Mouse (Mus musculus): ENCODE results near the gene Rreb1. TPM values are rescaled to one million over a fixed set of nuclear protein-coding genes. Genes with fewer than 3 reads are reported as not detected.

Gene Rreb1
- polyA plus RNA-seq, 1 experiment from 2014 or later, result 6.1 TPM

GRCm38 (mm10) chr13:37858508-37858907 is 80.3 kb downstream of the Rreb1 start:
- H3K36me3 ChIP-seq (replicated peaks; ENCODE audit: control insufficient read depth, insufficient read depth, low read depth, low read length), result no peaks in the 10 kb centered on the region
- peak overlapping the region; percentile 98 for H3K4me2 ChIP-seq (ENCODE audit: low read depth, low read length)
- H3K27ac ChIP-seq (replicated peaks; ENCODE audit: low read depth, low read length), result no peak overlapping the region
- H3K9me3 ChIP-seq (replicated peaks; ENCODE audit: control insufficient read depth, low read length), result no peaks in the 10 kb centered on the region
- H3K9ac ChIP-seq (replicated peaks; ENCODE audit: low read length), result peak overlapping the region; percentile 59
- H3K4me1 ChIP-seq (ENCODE audit: control insufficient read depth, insufficient read depth, low read length), result peaks cover 3% of the 10 kb centered on the region
- DNase-seq (ENCODE audit: low spot score) (no peak), ATAC-seq (replicated peaks; ENCODE audit: insufficient number of reproducible peaks, low FRiP score, low TSS enrichment, low read depth) (no peak)
- WGBS, result 25% methylated on average over 9 of the region's 9 CpGs
- no peaks in the 10 kb centered on the region for H3K27me3 ChIP-seq (ENCODE audit: control insufficient read depth, insufficient read depth, low read length)
- no peak overlapping the region; the same call in 1 of the 2 replicates for H3K4me3 ChIP-seq (ENCODE audit: low read depth, low read length)

GRCm38 (mm10) chr13:37859782-37860181 is 81.6 kb downstream of the Rreb1 start:
- H3K27me3 ChIP-seq (ENCODE audit: control insufficient read depth, insufficient read depth, low read length), result no peaks in the 10 kb centered on the region
- ATAC-seq (replicated peaks; ENCODE audit: insufficient number of reproducible peaks, low FRiP score, low TSS enrichment, low read depth) (no peak), DNase-seq (ENCODE audit: low spot score) (no peak)
- no peak overlapping the region for H3K4me3 ChIP-seq (ENCODE audit: low read depth, low read length)
- no peaks in the 10 kb centered on the region; the same call in 1 of the 2 replicates for H3K4me1 ChIP-seq (ENCODE audit: control insufficient read depth, insufficient read depth, low read length)
- H3K36me3 ChIP-seq (replicated peaks; ENCODE audit: control insufficient read depth, insufficient read depth, low read depth, low read length), result no peaks in the 10 kb centered on the region
- WGBS, result 66% methylated on average over 8 of the region's 8 CpGs
- H3K27ac ChIP-seq (replicated peaks; ENCODE audit: low read depth, low read length), result no peak overlapping the region
- no peaks in the 10 kb centered on the region for H3K9me3 ChIP-seq (replicated peaks; ENCODE audit: control insufficient read depth, low read length)
- H3K4me2 ChIP-seq (ENCODE audit: low read depth, low read length), result no peak overlapping the region
- H3K9ac ChIP-seq (replicated peaks; ENCODE audit: low read length), result no peak overlapping the region

GRCm38 (mm10) chr13:37860204-37860603 is 82.0 kb downstream of the Rreb1 start:
- H3K4me1 ChIP-seq (ENCODE audit: control insufficient read depth, insufficient read depth, low read length), result no peaks in the 10 kb centered on the region; the same call in 1 of the 2 replicates
- DNase-seq (ENCODE audit: low spot score) (no peak), ATAC-seq (replicated peaks; ENCODE audit: insufficient number of reproducible peaks, low FRiP score, low TSS enrichment, low read depth) (no peak)
- no peak overlapping the region for H3K27ac ChIP-seq (replicated peaks; ENCODE audit: low read depth, low read length)
- no peaks in the 10 kb centered on the region for H3K27me3 ChIP-seq (ENCODE audit: control insufficient read depth, insufficient read depth, low read length)
- no peak overlapping the region for H3K4me2 ChIP-seq (ENCODE audit: low read depth, low read length)
- WGBS, result 84% methylated on average over 3 of the region's 3 CpGs
- H3K4me3 ChIP-seq (ENCODE audit: low read depth, low read length), result no peak overlapping the region
- H3K9me3 ChIP-seq (replicated peaks; ENCODE audit: control insufficient read depth, low read length), result no peaks in the 10 kb centered on the region
- H3K9ac ChIP-seq (replicated peaks; ENCODE audit: low read length), result no peak overlapping the region
- H3K36me3 ChIP-seq (replicated peaks; ENCODE audit: control insufficient read depth, insufficient read depth, low read depth, low read length), result no peaks in the 10 kb centered on the region

GRCm38 (mm10) chr13:37860789-37861188 is 82.6 kb downstream of the Rreb1 start:
- H3K27ac ChIP-seq (replicated peaks; ENCODE audit: low read depth, low read length), result no peak overlapping the region
- no peak for DNase-seq (ENCODE audit: low spot score)
- WGBS, result 79% methylated on average over 3 of the region's 3 CpGs

GRCm38 (mm10) chr13:37862492-37862891 is 84.3 kb downstream of the Rreb1 start:
- Histone ChIP-seq H3K4me1 (ENCODE audit: control insufficient read depth, insufficient read depth, low read length) (no peaks in the 10 kb centered on the region; the same call in 1 of the 2 replicates), H3K4me2 (ENCODE audit: low read depth, low read length) (no peak overlapping the region), H3K9ac (replicated peaks; ENCODE audit: low read length) (no peak overlapping the region), H3K27ac (replicated peaks; ENCODE audit: low read depth, low read length) (peak overlapping the region; percentile 35; the same call in 1 of the 2 replicates), H3K36me3 (replicated peaks; ENCODE audit: control insufficient read depth, insufficient read depth, low read depth, low read length) (no peaks in the 10 kb centered on the region), H3K4me3 (ENCODE audit: low read depth, low read length) (no peak overlapping the region), H3K27me3 (ENCODE audit: control insufficient read depth, insufficient read depth, low read length) (no peaks in the 10 kb centered on the region), H3K9me3 (replicated peaks; ENCODE audit: control insufficient read depth, low read length) (no peaks in the 10 kb centered on the region)
- DNase-seq (ENCODE audit: low spot score), result peak; percentile 43
- 16% methylated on average over 6 of the region's 6 CpGs for WGBS
- peak; percentile 27; the same call in 1 of the 2 replicates for ATAC-seq (replicated peaks; ENCODE audit: insufficient number of reproducible peaks, low FRiP score, low TSS enrichment, low read depth)

More at GRCm38 (mm10) chr13:37860789-37861188, 82.6 kb downstream of the Rreb1 start:
- Histone ChIP-seq H3K4me2 (ENCODE audit: low read depth, low read length) (no peak overlapping the region), H3K4me1 (ENCODE audit: control insufficient read depth, insufficient read depth, low read length) (no peaks in the 10 kb centered on the region; the same call in 1 of the 2 replicates), H3K9ac (replicated peaks; ENCODE audit: low read length) (no peak overlapping the region), H3K27me3 (ENCODE audit: control insufficient read depth, insufficient read depth, low read length) (no peaks in the 10 kb centered on the region), H3K36me3 (replicated peaks; ENCODE audit: control insufficient read depth, insufficient read depth, low read depth, low read length) (no peaks in the 10 kb centered on the region), H3K9me3 (replicated peaks; ENCODE audit: control insufficient read depth, low read length) (no peaks in the 10 kb centered on the region), H3K4me3 (ENCODE audit: low read depth, low read length) (no peak overlapping the region)
- no peak for ATAC-seq (replicated peaks; ENCODE audit: insufficient number of reproducible peaks, low FRiP score, low TSS enrichment, low read depth)

GRCm38 (mm10) chr13:37863643-37864042 is 85.4 kb downstream of the Rreb1 start:
- Histone ChIP-seq H3K27me3 (ENCODE audit: control insufficient read depth, insufficient read depth, low read length) (no peaks in the 10 kb centered on the region), H3K4me2 (ENCODE audit: low read depth, low read length) (no peak overlapping the region), H3K9me3 (replicated peaks; ENCODE audit: control insufficient read depth, low read length) (no peaks in the 10 kb centered on the region), H3K4me3 (ENCODE audit: low read depth, low read length) (no peak overlapping the region), H3K9ac (replicated peaks; ENCODE audit: low read length) (no peak overlapping the region), H3K27ac (replicated peaks; ENCODE audit: low read depth, low read length) (no peak overlapping the region), H3K36me3 (replicated peaks; ENCODE audit: control insufficient read depth, insufficient read depth, low read depth, low read length) (no peaks in the 10 kb centered on the region), H3K4me1 (ENCODE audit: control insufficient read depth, insufficient read depth, low read length) (no peaks in the 10 kb centered on the region; the same call in 1 of the 2 replicates)
- no peak for ATAC-seq (replicated peaks; ENCODE audit: insufficient number of reproducible peaks, low FRiP score, low TSS enrichment, low read depth)
- DNase-seq (ENCODE audit: low spot score), result no peak
- WGBS, result 84% methylated on average over 5 of the region's 5 CpGs

- Histone ChIP-seq H3K27ac (replicated peaks; ENCODE audit: low read depth, low read length) (no peak overlapping the region), H3K9me3 (replicated peaks; ENCODE audit: control insufficient read depth, low read length) (no peaks in the 10 kb centered on the region), H3K4me3 (ENCODE audit: low read depth, low read length) (no peak overlapping the region), H3K4me1 (ENCODE audit: control insufficient read depth, insufficient read depth, low read length) (no peaks in the 10 kb centered on the region; the same call in 1 of the 2 replicates), H3K27me3 (ENCODE audit: control insufficient read depth, insufficient read depth, low read length) (no peaks in the 10 kb centered on the region), H3K4me2 (ENCODE audit: low read depth, low read length) (no peak overlapping the region), H3K36me3 (replicated peaks; ENCODE audit: control insufficient read depth, insufficient read depth, low read depth, low read length) (no peaks in the 10 kb centered on the region), H3K9ac (replicated peaks; ENCODE audit: low read length) (no peak overlapping the region)
- ATAC-seq (replicated peaks; ENCODE audit: insufficient number of reproducible peaks, low FRiP score, low TSS enrichment, low read depth), result no peak
- WGBS, result 100% methylated on average over 1 of the region's 1 CpGs
- no peak for DNase-seq (ENCODE audit: low spot score)
Observed at GRCm38 (mm10) chr13:37864697-37865096, 86.5 kb downstream of the Rreb1 start.

GRCm38 (mm10) chr13:37866296-37866695 is 88.1 kb downstream of the Rreb1 start:
- Histone ChIP-seq H3K27me3 (ENCODE audit: control insufficient read depth, insufficient read depth, low read length) (no peaks in the 10 kb centered on the region), H3K9me3 (replicated peaks; ENCODE audit: control insufficient read depth, low read length) (no peaks in the 10 kb centered on the region), H3K4me1 (ENCODE audit: control insufficient read depth, insufficient read depth, low read length) (no peaks in the 10 kb centered on the region; the same call in 1 of the 2 replicates), H3K4me3 (ENCODE audit: low read depth, low read length) (no peak overlapping the region), H3K36me3 (replicated peaks; ENCODE audit: control insufficient read depth, insufficient read depth, low read depth, low read length) (no peaks in the 10 kb centered on the region), H3K4me2 (ENCODE audit: low read depth, low read length) (no peak overlapping the region), H3K9ac (replicated peaks; ENCODE audit: low read length) (no peak overlapping the region), H3K27ac (replicated peaks; ENCODE audit: low read depth, low read length) (no peak overlapping the region)
- 53% methylated on average over 5 of the region's 5 CpGs for WGBS
- no peak for ATAC-seq (replicated peaks; ENCODE audit: insufficient number of reproducible peaks, low FRiP score, low TSS enrichment, low read depth)
- DNase-seq (ENCODE audit: low spot score), result no peak
